Mouse (Mus musculus) cerebellum, adult 2 months (tissue): ENCODE results near the gene Htatip2. TPM values are rescaled to one million over a fixed set of nuclear protein-coding genes. Genes with fewer than 3 reads are reported as not detected.

Experiments used
- DNase-seq, 2 experiments: peaks; one replicate each; pipeline ENCODE4 v3.0.0; 2021
- H3K27ac ChIP-seq: fragments of 200-500 bp; 2 replicates; pipeline ENCODE4 v1.5.1; 2012; ENCODE audit warnings: low read length, control low read depth, inconsistent platforms; ENCODE audit not compliant: insufficient read depth
- H3K27me3 ChIP-seq: fragments of 200-500 bp; 2 replicates; pipeline ENCODE4 v1.6.1; 2012; ENCODE audit warnings: inconsistent platforms, mild to moderate bottlenecking, low read length, moderate library complexity; ENCODE audit not compliant: control insufficient read depth, insufficient read depth
- H3K4me1 ChIP-seq: fragments of 200-500 bp; 2 replicates; pipeline ENCODE4 v1.6.1; 2011; ENCODE audit warnings: low read length; ENCODE audit not compliant: control insufficient read depth, insufficient read depth
- H3K4me3 ChIP-seq: fragments of 200-500 bp; replicated peaks from 2 replicates; pipeline ENCODE3; 2011; ENCODE audit warnings: mild to moderate bottlenecking, low read depth, low read length, control low read depth; ENCODE audit not compliant: insufficient read depth
- CTCF ChIP-seq: fragments of 200-500 bp; IDR thresholded peaks from 2 replicates; pipeline ENCODE4 v1.5.1; 2011; ENCODE audit warnings: low read depth, mild to moderate bottlenecking, control low read depth, low read length, moderate library complexity, borderline replicate concordance; ENCODE audit not compliant: insufficient read depth
- POLR2A ChIP-seq: fragments of 200-500 bp; IDR thresholded peaks from 2 replicates; pipeline ENCODE4 v1.6.1; 2011; ENCODE audit warnings: low read length, control low read depth, borderline replicate concordance; ENCODE audit not compliant: insufficient read depth
- WGBS: fragments of 180-500 bp; shearing (Covaris S2); methylation state at CpG from one replicate; pipeline ENCODE4 v1.1.7; 2018; 5-methylcytosine and 5-hydroxymethylcytosine counted together
- polyA plus RNA-seq: library from polyadenylated mRNA; depleted of rRNA; stranded (reverse); fragments of >200 nt; gene quantifications from 2 replicates; pipeline ENCODE4 v1.2.3, GENCODE M21; 2012

The Htatip2 gene
- polyA plus RNA-seq, 1 experiment = 6.6 TPM

GRCm38 (mm10) chr7:49774396-49774795 lies 15.5 kb downstream of the Htatip2 start:
- Histone ChIP-seq H3K4me3 (no peak overlapping the region), H3K4me1 (no peaks in the 10 kb centered on the region), H3K27ac (no peak overlapping the region), H3K27me3 (no peaks in the 10 kb centered on the region; the same call in 1 of the 2 replicates)
- DNase-seq = no peak
- WGBS = 91% methylated on average over 2 of the region's 2 CpGs
- TF ChIP-seq POLR2A (no peak), CTCF (no peak)

DNA sequence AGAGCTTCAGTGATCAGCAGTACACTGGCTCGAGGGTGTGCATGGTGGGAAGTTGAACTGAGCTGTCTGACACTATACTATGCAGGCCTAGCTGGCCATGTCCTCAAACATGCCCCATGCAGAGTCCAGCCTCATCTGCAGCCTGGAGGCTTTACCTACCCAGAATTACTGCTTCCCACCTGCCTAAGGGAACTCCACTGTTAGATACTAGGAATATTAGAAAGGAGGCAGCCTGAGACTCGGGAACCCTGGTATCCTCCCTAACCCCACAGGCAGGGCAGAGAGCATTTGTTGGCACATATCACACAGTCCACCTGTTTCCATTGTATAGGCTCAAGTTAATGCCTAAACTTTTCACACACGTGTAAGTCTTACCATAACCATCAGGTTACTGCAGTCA lies 18.7 kb downstream of the Htatip2 start:
- H3K4me3 ChIP-seq = no peak overlapping the region
- H3K27me3 ChIP-seq = no peaks in the 10 kb centered on the region
- 37% methylated on average over 3 of the region's 3 CpGs for WGBS
- no peak overlapping the region for H3K27ac ChIP-seq
- TF ChIP-seq CTCF (no peak), POLR2A (no peak)
- no peak for DNase-seq
- H3K4me1 ChIP-seq = no peaks in the 10 kb centered on the region

DNA sequence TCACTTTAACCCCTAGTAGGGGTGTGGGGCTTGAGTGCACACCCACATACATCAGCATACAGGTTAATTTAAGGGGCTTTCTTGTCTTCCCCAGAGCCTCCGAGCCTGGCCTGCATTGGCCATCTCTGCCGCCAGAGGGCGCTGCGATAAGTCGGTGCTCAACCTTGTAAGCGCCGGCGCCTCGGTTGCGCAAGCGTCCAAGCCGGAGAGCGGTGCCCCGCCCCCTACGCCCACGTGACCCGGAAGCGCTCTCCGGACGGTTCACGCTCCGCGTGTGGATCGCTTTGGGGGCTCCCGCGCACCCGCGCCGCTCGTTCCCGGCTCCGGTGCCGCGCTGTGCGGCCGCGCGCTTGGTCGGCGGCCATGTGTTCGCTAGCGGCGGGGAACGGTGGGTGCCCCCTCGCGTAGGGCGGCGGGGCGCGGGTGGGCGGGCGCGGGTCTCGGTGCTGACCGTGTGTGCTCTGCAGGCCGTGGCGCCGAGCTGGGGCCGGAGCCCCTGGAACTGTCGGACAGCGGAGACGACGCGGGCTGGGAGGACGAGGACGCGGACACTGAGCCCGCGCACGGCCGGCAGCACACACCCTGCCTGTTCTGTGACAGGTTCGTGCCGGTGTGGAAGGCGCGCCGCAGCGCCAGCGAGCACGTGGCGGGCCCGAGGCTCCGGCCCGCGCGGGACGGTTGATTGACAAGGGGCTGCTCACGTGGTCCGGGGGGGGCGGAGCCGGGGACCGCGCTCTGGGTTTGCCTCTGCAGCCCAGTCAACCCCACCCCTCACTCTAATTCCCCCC lies 19.4 kb downstream of the Htatip2 start, which contains the start of gene Prmt3:
TSS of gene Prmt3 (plus strand) at position 233 of the 788 bp plus-strand sequence.
- H3K4me3 ChIP-seq = peak within 1 kb of the TSS; percentile 68
- WGBS = under 1% methylated on average over 89 of the region's 92 CpGs
- TF ChIP-seq POLR2A = no peak; the same call in 1 of the 2 replicates
- TF ChIP-seq CTCF = peak; percentile 86

DNA sequence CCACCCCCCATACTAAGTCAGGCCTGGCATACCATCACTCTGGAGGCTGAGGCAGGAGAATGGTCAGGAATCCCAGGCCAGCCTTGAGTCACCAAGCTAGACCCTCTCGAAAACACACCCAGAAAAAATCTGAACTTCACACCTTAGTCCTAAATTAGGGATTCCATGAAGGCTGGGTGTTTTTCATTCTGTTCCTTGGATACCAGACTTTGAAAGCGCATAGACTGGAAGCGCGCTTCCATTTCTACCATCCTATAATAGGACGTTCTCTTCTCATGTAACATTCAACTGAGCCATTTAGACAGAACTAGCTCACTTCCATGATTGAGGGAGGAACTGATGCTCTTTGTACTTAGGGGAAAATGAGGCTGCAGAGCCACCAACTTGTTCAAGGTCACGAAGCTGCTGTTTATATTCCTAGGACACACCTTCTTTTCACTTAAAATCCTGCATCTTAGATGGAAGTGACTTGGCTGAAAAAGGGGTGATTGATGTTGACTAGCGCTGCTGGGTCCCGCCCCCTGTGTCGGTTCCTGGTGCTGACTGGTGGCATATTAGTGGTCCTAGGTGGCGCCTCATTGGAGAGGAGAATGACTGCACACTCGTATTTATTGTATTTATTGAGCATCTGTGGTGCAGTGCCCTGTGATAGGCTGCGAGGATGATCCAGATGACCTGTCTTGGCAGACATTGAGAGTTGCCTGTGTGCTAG lies 20.1 kb downstream of the Htatip2 start:
- Histone ChIP-seq H3K4me1 (no peaks in the 10 kb centered on the region), H3K4me3 (peak overlapping the region; percentile 68), H3K27me3 (no peaks in the 10 kb centered on the region), H3K27ac (no peak overlapping the region)
- no peak for DNase-seq
- WGBS = 74% methylated on average over 12 of the region's 12 CpGs
- TF ChIP-seq CTCF (no peak), POLR2A (no peak)

More for the DNA sequence above, 19.4 kb downstream of the Htatip2 start, which contains the start of gene Prmt3:
- Histone ChIP-seq H3K4me1 (no peaks in the 10 kb centered on the region), H3K27me3 (no peaks in the 10 kb centered on the region), H3K27ac (no peak within 1 kb of the TSS)
- DNase-seq = peak; percentile 96 to 97

- Histone ChIP-seq H3K4me1 (no peaks in the 10 kb centered on the region), H3K4me3 (no peak overlapping the region), H3K27ac (no peak overlapping the region), H3K27me3 (no peaks in the 10 kb centered on the region)
- TF ChIP-seq POLR2A (no peak), CTCF (no peak)
- no peak for DNase-seq
- 97% methylated on average over 2 of the region's 2 CpGs for WGBS
These were observed 24.1 kb downstream of the Htatip2 start for GRCm38 (mm10) chr7:49783017-49783416.

DNA sequence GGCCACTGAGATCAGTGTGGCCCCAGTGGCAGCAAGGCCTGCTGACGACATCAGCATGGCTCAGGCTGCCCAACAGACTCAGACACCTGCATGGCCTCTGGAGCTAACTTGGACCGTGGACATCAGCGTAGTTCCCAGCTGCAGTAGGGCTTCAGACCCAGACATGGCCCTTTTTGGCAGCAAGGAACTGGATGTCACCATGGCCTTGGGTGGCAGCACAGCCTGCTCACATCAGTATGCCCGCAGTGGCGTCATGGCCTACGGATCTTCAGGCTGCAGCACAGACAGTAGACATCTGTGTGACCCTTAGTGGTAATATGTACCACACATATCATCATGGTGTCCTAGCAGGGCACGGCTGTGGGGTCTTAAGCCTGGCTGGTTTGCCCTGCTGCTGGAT lies 26.2 kb downstream of the Htatip2 start:
- Histone ChIP-seq H3K27ac (no peak overlapping the region), H3K4me1 (no peaks in the 10 kb centered on the region), H3K27me3 (no peaks in the 10 kb centered on the region), H3K4me3 (no peak overlapping the region)
- no peak for TF ChIP-seq CTCF
- TF ChIP-seq POLR2A = no peak
- WGBS = 91% methylated on average over 7 of the region's 7 CpGs
- DNase-seq = no peak

DNA sequence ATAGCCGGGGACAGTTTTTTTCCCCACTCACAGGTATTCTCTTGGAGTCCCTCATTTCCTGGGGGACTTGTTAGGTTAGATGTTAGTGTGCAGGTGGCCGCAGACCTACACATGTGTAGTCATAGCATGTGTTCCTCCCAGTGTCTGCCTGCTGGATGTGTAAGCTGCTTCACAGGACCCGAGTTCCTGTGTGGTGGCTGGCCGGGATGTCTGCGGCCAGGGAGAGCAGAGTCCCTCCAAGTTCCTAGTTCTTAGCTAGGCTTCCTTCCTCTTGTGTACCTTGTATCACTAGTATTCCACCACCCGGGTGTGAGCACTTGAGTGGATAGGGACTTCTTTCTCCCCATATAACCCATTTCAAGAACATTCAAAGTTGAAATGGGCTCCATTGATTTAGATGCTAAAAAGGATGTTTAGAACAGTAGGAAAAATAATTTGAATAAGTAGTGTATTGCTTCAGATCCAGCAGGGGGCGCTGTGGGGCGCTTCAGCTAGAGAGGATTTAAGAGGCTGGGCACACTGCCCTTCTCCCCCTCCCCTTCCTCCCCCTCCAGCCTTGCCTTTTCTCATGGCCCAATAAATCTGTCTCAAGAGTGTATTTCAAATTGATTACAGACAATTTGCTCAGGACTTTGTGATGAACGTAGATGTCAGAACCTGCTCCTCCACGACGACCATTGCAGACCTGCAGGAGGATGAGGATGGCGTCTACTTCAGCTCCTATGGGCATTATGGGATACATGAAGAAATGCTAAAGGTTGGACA lies 27.9 kb downstream of the Htatip2 start:
- no peak for DNase-seq
- no peaks in the 10 kb centered on the region for H3K4me1 ChIP-seq
- H3K27me3 ChIP-seq = no peaks in the 10 kb centered on the region
- no peak overlapping the region for H3K4me3 ChIP-seq
- no peak overlapping the region for H3K27ac ChIP-seq
- TF ChIP-seq POLR2A = no peak
- peak; percentile 24; the same call in 1 of the 2 replicates for TF ChIP-seq CTCF
- WGBS = 54% methylated on average over 12 of the region's 12 CpGs
